Comparison of ENCODE assay signal across 9 mouse cellular contexts in genomic region chr6:71934081-71934556, GRCm38 (mm10). TPM values are rescaled to one million over a fixed set of nuclear protein-coding genes. Genes with fewer than 3 reads are reported as not detected.
DNase-seq lines count a peak whose midpoint lies in the region; ATAC-seq and TF ChIP-seq lines count a peak whose summit lies in the region.
"Had no signal": no experiment of that assay in that cellular context is flagged by ENCODE, and none has a peak within 500 bp of the region (broad histone marks: within the 10 kb centered on the region; RNA-seq: fewer than 3 reads in every experiment).

No protein-coding gene starts in this region.

- H3K27me3 ChIP-seq in liver, postnatal 0 days (ENCODE audit: insufficient read depth, low read length), result no peaks in the 10 kb centered on the region
- H3K27me3 ChIP-seq in stomach, embryonic 14.5 days (ENCODE audit: control insufficient read depth, insufficient read depth, low read length), result no peaks in the 10 kb centered on the region
- H3K27me3 ChIP-seq: neural tube, embryonic 12.5 days had no signal

- peaks cover 12% of the 10 kb centered on the region; the same call in 1 of the 2 replicates for H3K4me1 ChIP-seq in liver, postnatal 0 days (ENCODE audit: insufficient read depth)
- 0 out of 2 replicates have a peak, but pooled peaks cover 5% of the 10 kb centered on the region for H3K4me1 ChIP-seq in stomach, embryonic 14.5 days (ENCODE audit: control insufficient read depth, insufficient read depth, low read length)
- H3K4me1 ChIP-seq: neural tube, embryonic 12.5 days had no signal

- no peak for DNase-seq in liver, postnatal 0 days
- no peak for DNase-seq in liver
- DNase-seq in adrenal gland, postnatal 14 days, result peak; percentile 76
- DNase-seq in heart, adult 9 months (ENCODE audit: low spot score in 2 of 2), result peak; percentile 69 to 72
- DNase-seq in kidney, postnatal 10 days, result peak; percentile 56
- DNase-seq in cerebellum, adult 11 months, result no peak

- H3K4me3 ChIP-seq in liver, postnatal 0 days (ENCODE audit: low read depth, low read length), result no peak overlapping the region
- no peak overlapping the region for H3K4me3 ChIP-seq in stomach, embryonic 14.5 days (ENCODE audit: low read depth, low read length)
- H3K4me3 ChIP-seq: neural tube, embryonic 12.5 days had no signal

- H3K4me2 ChIP-seq in liver, postnatal 0 days (ENCODE audit: low read depth, low read length), result no peak overlapping the region
- H3K4me2 ChIP-seq in stomach, embryonic 14.5 days (replicated peaks; ENCODE audit: low read depth, low read length), result no peak overlapping the region
- H3K4me2 ChIP-seq: neural tube, embryonic 12.5 days had no signal

- WGBS in liver, postnatal 0 days (ENCODE audit: insufficient replicate concordance), result 66% methylated on average over 2 of the region's 2 CpGs
- 56% methylated on average over 2 of the region's 2 CpGs for WGBS in stomach, embryonic 14.5 days

- TF ChIP-seq CTCF in liver, postnatal 0 days (IDR thresholded peaks at IDR 0.05; ENCODE audit: low read depth), result no peak

- H3K9me3 ChIP-seq in liver, postnatal 0 days (ENCODE audit: low read length), result no peaks in the 10 kb centered on the region
- no peaks in the 10 kb centered on the region for H3K9me3 ChIP-seq in stomach, embryonic 14.5 days (ENCODE audit: control insufficient read depth, low read depth, low read length)
- H3K9me3 ChIP-seq: neural tube, embryonic 12.5 days had no signal

- ATAC-seq in liver, postnatal 0 days, result 0 out of 2 replicates have a peak, but pooled peaks have one; percentile 14
- ATAC-seq in stomach, embryonic 14.5 days (ENCODE audit: insufficient number of reproducible peaks, insufficient read depth, low FRiP score, low read depth), result no peak
- ATAC-seq in granulocyte monocyte progenitor cell, adult 5-6 weeks (replicated peaks; ENCODE audit: poor library complexity, severe bottlenecking), result no peak

- peaks cover 62% of the 10 kb centered on the region for H3K36me3 ChIP-seq in liver, postnatal 0 days (replicated peaks; ENCODE audit: insufficient read depth, low read length)
- H3K36me3 ChIP-seq in stomach, embryonic 14.5 days (ENCODE audit: control insufficient read depth, insufficient read depth, low read length), result peaks cover 72% of the 10 kb centered on the region

- H3K27ac ChIP-seq in liver, postnatal 0 days (ENCODE audit: low read depth), result peak overlapping the region; percentile 64
- peak overlapping the region; percentile 23; the same call in 1 of the 2 replicates for H3K27ac ChIP-seq in stomach, embryonic 14.5 days (ENCODE audit: low read length)
- H3K27ac ChIP-seq: neural tube, embryonic 12.5 days had no signal

- peak overlapping the region; percentile 7; the same call in 1 of the 2 replicates for H3K9ac ChIP-seq in liver, postnatal 0 days (replicated peaks)
- no peak overlapping the region for H3K9ac ChIP-seq in stomach, embryonic 14.5 days (replicated peaks; ENCODE audit: low read depth, low read length)
- H3K9ac ChIP-seq: neural tube, embryonic 12.5 days had no signal

- TF ChIP-seq EP300 in liver, postnatal 0 days (IDR thresholded peaks at IDR 0.05; ENCODE audit: low read depth), result no peak

RNA-seq across cellular contexts. Expression of gene Polr1a, which starts 25.3 kb away (rescaled TPM):
- polyA plus RNA-seq in liver, postnatal 0 days (2015; fragmentation: Nextera tagmentation; extraction: Ambion mirVana), result 8.0 and 10.0 TPM in 2 replicates
- total RNA-seq in adrenal gland, postnatal 14 days (2021), result 60.9 and 68.3 TPM in 2 replicates
- polyA plus RNA-seq in stomach, embryonic 14.5 days (2014; fragmentation: Nextera tagmentation; extraction: Ambion mirVana), result 27.6 and 32.9 TPM in 2 replicates
- total RNA-seq in granulocyte monocyte progenitor cell, adult 5-6 weeks (2014; fragmentation: Nextera tagmentation), result 40.1 and 78.8 TPM in 2 replicates
- total RNA-seq in granulocyte monocyte progenitor cell, adult 5-6 weeks (2017), result 83.1 and 91.6 TPM in 2 replicates

RNA-seq across cellular contexts. Expression of gene Ptcd3, which starts 25.6 kb away (rescaled TPM):
- 30.4 and 32.0 TPM in 2 replicates for polyA plus RNA-seq in liver, postnatal 0 days (2015; fragmentation: Nextera tagmentation; extraction: Ambion mirVana)
- total RNA-seq in adrenal gland, postnatal 14 days (2021), result 112 and 116 TPM in 2 replicates
- 103 TPM in 2 replicates for polyA plus RNA-seq in stomach, embryonic 14.5 days (2014; fragmentation: Nextera tagmentation; extraction: Ambion mirVana)
- 113 and 134 TPM in 2 replicates for total RNA-seq in granulocyte monocyte progenitor cell, adult 5-6 weeks (2014; fragmentation: Nextera tagmentation)
- 153 and 171 TPM in 2 replicates for total RNA-seq in granulocyte monocyte progenitor cell, adult 5-6 weeks (2017)

Comparison
In these comparisons a context has a peak if more than half of its experiments do, and no peak if none do; other contexts are left out.
1. DNase-seq: peak in adrenal gland, postnatal 14 days (single experiment), heart, adult 9 months (2 of 2) and kidney, postnatal 10 days (single experiment); none in liver, postnatal 0 days (single experiment), liver (single experiment) and cerebellum, adult 11 months (single experiment).